Mouse (Mus musculus) embryo, embryonic 11.5 days (tissue): Measurements from ENCODE around the gene Magi2.

Experiments used
- DNase-seq: peaks from one replicate; pipeline ENCODE4 v3.0.0-alpha.2; 2012; ENCODE audit warnings: low read depth, low spot score

The Magi2 gene

GRCm38 (mm10) chr5:19932102-19932501 lies 705.3 kb downstream of the Magi2 start:
- DNase-seq, result no peak

DNA sequence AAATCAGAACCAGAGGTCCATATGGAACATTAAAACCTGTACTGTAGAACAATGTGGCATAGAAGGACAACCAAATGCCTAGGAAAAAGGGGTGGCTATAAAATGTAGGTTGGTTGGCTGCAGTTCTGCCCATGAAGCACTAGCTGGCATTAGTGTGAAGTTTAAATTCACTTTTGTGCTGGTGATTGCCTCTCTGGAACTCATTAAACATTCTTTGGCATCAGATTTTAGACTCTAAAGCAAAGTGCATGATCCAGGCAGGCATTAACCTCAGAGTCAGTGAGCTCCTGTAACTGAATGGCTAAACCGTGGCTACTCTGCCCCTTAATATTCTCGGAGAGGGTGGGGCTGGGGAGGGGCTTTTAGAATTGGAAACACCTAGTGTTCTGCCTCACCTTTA lies 706.4 kb downstream of the Magi2 start:
- no peak for DNase-seq

DNA sequence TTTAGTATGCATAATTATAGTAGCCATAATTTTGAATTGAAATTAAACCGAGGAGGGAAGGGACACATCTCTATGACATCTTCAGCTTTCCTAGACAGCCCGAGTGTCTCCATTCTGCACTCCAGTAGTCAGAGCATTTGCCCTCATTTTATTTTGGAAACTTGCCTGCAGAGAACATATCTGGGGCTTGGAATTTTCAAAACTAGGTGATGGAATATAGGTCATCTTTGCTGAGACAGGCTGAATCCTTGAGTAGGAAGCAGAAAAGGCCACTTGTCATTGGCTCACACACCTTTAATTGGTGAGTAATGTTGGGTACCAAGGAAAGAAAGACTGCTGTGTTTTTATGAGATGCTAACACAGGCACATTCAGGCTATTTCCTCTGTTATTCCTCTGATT lies 724.3 kb downstream of the Magi2 start:
- no peak for DNase-seq

DNA sequence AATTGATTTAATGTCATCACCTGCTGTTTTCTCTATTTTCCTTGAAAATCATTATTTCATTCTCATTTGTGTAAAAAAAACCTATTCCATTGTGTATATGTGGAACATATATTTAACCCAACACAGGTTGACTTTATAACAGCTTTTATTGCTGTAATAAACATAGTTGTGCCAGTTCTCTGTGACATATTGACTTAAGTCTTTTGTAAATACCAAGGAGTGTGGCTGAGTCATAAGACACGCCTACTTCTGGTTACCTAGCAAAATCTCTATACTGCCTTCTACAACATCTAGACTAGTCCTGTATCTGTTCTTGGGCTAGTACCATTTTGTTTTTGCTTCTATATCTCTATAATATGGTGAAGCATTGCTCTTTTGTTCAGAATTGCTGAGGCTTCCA lies 737.3 kb downstream of the Magi2 start:
- DNase-seq, result no peak

DNA sequence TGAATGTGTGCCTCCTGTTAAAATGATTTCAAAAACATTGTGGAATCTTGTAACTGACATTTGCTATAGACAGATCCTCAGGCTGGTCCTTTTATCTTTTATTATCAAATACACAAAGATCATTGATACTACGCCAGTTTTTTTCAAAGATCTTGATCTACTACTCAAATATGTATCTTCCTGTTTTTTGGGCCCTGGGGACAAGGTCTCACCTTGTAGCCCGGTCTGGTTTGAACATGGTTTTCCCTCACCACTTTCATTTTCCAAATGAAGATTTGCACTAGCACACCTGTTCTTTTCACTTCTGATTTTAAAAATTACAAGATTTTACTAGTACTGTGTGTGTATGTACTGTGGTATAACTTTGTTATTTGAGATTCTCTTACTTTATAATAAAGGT lies 745.9 kb downstream of the Magi2 start:
- no peak for DNase-seq

DNA sequence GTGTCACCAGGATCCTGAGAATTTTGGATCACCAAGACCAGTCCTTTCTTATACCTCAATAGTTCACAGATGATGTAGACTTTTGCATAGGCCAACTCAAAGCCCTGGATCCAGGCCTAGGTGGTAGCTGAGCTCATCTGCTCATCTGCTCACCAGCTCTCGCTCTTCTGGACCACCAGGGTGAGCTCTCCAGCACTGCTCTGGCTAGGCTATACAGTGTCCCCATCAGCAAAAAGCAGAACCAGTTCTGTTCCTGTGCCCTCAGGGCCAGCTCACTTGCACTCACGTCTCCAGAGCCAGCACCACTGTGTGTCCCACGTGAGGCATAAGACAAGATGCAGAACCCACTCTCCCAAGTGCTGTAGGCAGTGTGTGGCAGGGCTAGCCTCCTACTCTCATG lies 747.0 kb downstream of the Magi2 start:
- no peak for DNase-seq

DNA sequence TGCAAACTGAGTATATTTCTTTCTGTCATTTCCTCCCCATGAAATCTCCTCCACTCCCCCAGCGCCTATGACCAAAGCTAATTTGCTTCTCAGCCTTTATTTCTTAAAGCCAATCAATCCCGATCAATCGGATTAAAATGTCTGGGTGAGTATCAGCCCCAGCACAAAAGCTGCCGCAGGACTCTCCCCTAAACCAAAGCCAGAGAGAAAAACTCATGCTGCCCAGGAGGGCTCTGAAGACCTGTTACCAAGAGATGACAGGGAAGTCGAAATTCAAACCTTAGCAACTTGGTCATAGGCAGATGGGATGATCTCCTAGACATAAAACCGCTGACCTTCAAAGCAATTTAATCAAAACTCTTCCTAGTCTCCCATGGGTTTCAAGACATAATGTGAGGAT lies 754.7 kb downstream of the Magi2 start:
- DNase-seq, result no peak

DNA sequence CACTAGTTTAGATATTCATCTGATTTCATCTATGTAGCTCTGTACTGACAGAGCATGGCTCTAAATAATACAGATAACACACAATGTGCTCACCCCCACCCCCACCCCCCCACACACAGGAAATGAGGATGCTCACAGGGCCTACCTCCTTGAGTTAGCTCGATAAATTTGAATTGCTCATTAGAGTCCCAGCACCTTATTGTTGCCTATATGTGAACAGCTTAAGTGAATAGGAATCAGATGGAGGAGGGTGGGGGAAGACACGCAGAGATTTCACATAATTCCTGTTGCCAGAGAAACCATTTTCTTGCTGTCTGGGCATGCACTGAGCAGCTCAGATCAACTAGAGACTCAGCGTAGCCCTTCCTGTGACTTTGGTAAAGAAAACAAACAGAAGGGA lies 755.2 kb downstream of the Magi2 start:
- DNase-seq, result no peak

- no peak for DNase-seq
Observed at GRCm38 (mm10) chr5:19999486-19999885, 772.6 kb downstream of the Magi2 start.

DNA sequence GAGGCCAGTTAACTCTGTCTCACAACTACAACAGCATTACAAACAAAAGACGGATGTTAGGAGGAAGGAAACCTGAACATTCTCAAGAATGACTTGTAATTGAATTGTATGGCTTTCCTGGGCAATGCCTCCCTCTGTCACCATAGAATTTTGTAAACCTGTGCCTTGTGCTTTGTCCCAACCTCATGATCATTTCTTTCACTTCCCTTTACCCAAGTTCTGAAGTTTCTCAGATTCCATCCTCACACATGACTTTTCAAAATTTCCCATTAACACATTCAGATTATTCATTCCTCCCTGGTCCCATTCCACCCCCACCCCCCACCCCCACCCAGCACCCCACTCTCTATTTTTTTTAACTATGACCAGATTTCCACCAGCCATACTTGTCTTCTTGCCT lies 773.1 kb downstream of the Magi2 start:
- no peak for DNase-seq

- no peak for DNase-seq
Observed at GRCm38 (mm10) chr5:20006616-20007015, 779.8 kb downstream of the Magi2 start.

DNA sequence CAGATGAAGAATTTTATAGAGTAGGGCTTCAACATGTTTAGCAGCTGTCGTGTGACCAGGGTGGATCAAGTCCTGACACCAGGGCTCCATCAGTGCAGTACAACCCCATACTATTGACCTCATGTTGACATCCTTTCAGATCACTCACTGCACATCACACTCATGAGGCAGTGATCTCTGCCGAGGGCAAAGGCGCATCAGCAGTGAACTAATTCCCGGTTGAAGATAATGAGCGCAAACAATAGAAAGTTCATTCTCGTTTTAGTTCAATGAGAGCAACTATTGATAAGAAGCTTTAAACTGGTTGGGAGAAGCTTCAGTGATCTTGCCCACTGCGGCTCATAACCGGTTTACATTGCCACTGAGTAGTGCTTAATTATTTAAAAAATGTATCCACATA lies 780.4 kb downstream of the Magi2 start:
- DNase-seq, result no peak

- no peak for DNase-seq
Observed at GRCm38 (mm10) chr5:20010210-20010609, 783.4 kb downstream of the Magi2 start.

- DNase-seq, result no peak
Observed at GRCm38 (mm10) chr5:20018063-20018462, 791.2 kb downstream of the Magi2 start.

DNA sequence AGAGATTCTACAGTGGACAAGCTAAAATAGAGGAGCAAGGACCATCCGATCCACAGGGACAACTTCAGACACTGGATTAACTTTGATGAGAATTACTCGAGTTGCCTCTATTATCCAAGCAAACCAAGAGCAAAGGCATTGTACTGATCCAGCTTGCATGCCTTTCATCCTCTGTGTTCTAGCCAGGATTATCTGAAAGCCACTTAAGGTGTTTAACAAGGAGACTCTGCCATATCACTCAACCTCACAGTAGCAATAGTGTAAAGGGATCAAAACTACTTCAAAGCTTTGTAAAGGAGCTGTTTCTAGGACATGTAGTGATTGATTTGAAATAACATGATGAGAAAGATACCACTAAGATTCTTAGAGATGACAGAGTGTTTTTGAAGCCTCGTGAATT lies 819.8 kb downstream of the Magi2 start:
- no peak for DNase-seq

GRCm38 (mm10) chr5:20048386-20048785 lies 821.5 kb downstream of the Magi2 start:
- no peak for DNase-seq

- no peak for DNase-seq
Observed at GRCm38 (mm10) chr5:20050284-20050683, 823.4 kb downstream of the Magi2 start.

GRCm38 (mm10) chr5:20055000-20055399 lies 828.2 kb downstream of the Magi2 start:
- no peak for DNase-seq

- DNase-seq, result no peak
Observed at GRCm38 (mm10) chr5:20056074-20056842, 829.4 kb downstream of the Magi2 start.

- DNase-seq, result no peak
Observed at GRCm38 (mm10) chr5:20056856-20057255, 830.0 kb downstream of the Magi2 start.

DNA sequence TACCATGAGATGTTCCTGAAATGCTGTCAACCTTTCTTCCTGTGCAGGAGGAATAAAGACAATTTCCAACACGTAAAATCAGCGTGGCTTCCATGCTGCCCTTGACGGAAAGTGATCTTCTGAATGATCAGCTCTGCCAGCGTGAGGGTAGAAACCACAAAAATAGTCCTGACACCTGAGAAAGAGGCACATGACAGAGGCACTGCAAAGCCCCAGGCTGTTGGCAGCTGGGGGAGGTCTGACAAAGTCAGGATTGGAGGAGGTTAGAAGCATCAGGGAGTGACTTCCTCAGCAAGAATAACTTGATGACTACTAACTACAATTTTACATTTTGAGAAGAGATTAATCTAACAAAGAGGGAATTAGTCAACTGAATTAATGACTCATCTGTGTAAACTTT lies 835.2 kb downstream of the Magi2 start:
- no peak for DNase-seq

DNA sequence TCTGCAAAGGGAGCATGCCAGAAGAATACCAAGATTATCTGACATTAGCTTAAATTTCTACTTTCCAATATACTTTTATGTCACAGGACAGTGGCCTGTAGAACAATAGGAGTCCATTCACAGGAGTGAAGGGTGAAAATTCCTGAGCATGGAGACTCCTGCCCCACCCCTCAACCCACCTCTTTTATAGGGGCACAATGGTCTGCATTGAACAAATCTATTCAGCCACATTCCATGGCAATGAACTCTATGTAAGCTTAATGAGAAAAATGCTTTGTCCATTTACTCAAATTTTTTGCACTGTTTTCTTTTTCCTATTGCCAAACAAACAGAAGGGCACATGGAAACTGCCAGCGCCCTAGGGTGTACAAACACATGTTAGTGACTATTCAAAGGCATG lies 838.2 kb downstream of the Magi2 start:
- no peak for DNase-seq

DNA sequence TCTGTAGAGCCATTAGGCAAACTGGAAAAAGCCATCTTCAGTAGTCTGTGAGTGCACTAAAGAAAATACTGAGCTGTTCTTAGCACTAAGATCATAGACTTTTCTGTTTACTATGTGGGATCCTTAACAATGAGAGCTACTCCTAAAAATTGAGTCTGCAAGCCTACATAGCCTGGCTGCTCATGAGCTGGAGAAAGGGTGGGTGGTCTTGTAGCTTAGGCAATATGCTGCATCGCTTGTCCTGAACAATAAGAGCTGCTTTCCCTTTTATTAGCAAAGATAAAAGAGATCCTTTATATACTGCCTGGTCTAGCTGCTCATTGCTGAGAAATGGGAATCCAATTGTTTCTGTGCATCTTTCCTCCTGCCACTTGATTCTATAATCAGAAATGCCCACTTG lies 841.7 kb downstream of the Magi2 start:
- no peak for DNase-seq

- no peak for DNase-seq
Observed at GRCm38 (mm10) chr5:20068921-20069486, 842.2 kb downstream of the Magi2 start.
